Mouse (Mus musculus): ENCODE measurements at regions not wholly inside any gene's neighbourhood (a gene's known extent, or its start where the extent isn't known, plus 50 kb on each side); places are given as distances from the start of the nearest gene placed in this dataset.

- ATAC-seq (ENCODE audit: low TSS enrichment) = no peak
Measured at GRCm38 (mm10) chr4:56160551-56161256, 579.2 kb upstream of the Gm26657 start.

- ATAC-seq (ENCODE audit: low TSS enrichment) = no peak
Measured at GRCm38 (mm10) chr4:56157521-56158065, 582.3 kb upstream of the Gm26657 start.

- no peak for ATAC-seq (ENCODE audit: low TSS enrichment)
Measured at GRCm38 (mm10) chr4:56150716-56151115, 589.2 kb upstream of the Gm26657 start.

- no peak for ATAC-seq (ENCODE audit: low TSS enrichment)
Measured at GRCm38 (mm10) chr4:56143827-56144226, 596.0 kb upstream of the Gm26657 start.

- no peak for ATAC-seq (ENCODE audit: low TSS enrichment)
Measured at GRCm38 (mm10) chr4:56136837-56137236, 603.0 kb upstream of the Gm26657 start.

GRCm38 (mm10) chr4:56134350-56134749, 602.1 kb upstream of the Klf4 start:
- no peak for ATAC-seq (ENCODE audit: low TSS enrichment)

- no peak for ATAC-seq (ENCODE audit: low TSS enrichment)
Measured at GRCm38 (mm10) chr4:56127730-56128482, 595.6 kb upstream of the Klf4 start.

GRCm38 (mm10) chr4:56124515-56124914, 592.2 kb upstream of the Klf4 start:
- no peak for ATAC-seq (ENCODE audit: low TSS enrichment)

- ATAC-seq (ENCODE audit: low TSS enrichment) = no peak
Measured at GRCm38 (mm10) chr4:56122198-56122597, 589.9 kb upstream of the Klf4 start.

GRCm38 (mm10) chr4:56121664-56122063, 589.4 kb upstream of the Klf4 start:
- ATAC-seq (ENCODE audit: low TSS enrichment) = no peak

- ATAC-seq (ENCODE audit: low TSS enrichment) = no peak
Measured at GRCm38 (mm10) chr4:56120357-56120756, 588.1 kb upstream of the Klf4 start.

- ATAC-seq (ENCODE audit: low TSS enrichment) = peak; percentile 88
Measured at GRCm38 (mm10) chr4:56113701-56114196, 581.5 kb upstream of the Klf4 start.

GRCm38 (mm10) chr4:56112931-56113700, 580.9 kb upstream of the Klf4 start:
- peak; percentile 71 for ATAC-seq (ENCODE audit: low TSS enrichment)

- ATAC-seq (ENCODE audit: low TSS enrichment) = no peak
Measured at GRCm38 (mm10) chr4:56106962-56107361, 574.7 kb upstream of the Klf4 start.

- ATAC-seq (ENCODE audit: low TSS enrichment) = no peak
Measured at GRCm38 (mm10) chr4:56102314-56102713, 570.0 kb upstream of the Klf4 start.

- no peak for ATAC-seq (ENCODE audit: low TSS enrichment)
Measured at GRCm38 (mm10) chr4:56090796-56091195, 558.5 kb upstream of the Klf4 start.

GRCm38 (mm10) chr4:56088701-56089100, 556.4 kb upstream of the Klf4 start:
- ATAC-seq (ENCODE audit: low TSS enrichment) = peak; percentile 86

- no peak for ATAC-seq (ENCODE audit: low TSS enrichment)
Measured at GRCm38 (mm10) chr4:56086306-56086705, 554.0 kb upstream of the Klf4 start.

GRCm38 (mm10) chr4:56084205-56084604, 551.9 kb upstream of the Klf4 start:
- no peak for ATAC-seq (ENCODE audit: low TSS enrichment)

- ATAC-seq (ENCODE audit: low TSS enrichment) = no peak
Measured at GRCm38 (mm10) chr4:56082411-56082810, 550.1 kb upstream of the Klf4 start.

GRCm38 (mm10) chr4:56080960-56081359, 548.7 kb upstream of the Klf4 start:
- no peak for ATAC-seq (ENCODE audit: low TSS enrichment)
